Mouse (Mus musculus) monocyte, adult 2 months (primary cell): Measurements from ENCODE around the gene 2310034G01Rik.

Experiments used
- DNase-seq, 2 experiments: peaks; one replicate each; pipeline ENCODE4 v3.0.0; 2022; ENCODE audit warnings: low spot score in 2 of 2, low read depth in 1 of 2

The 2310034G01Rik gene

GRCm38 (mm10) chr19:46303251-46304215 lies 46.6 kb downstream of the 2310034G01Rik start:
- no peak for DNase-seq

GRCm38 (mm10) chr19:46302551-46302950 lies 47.6 kb downstream of the 2310034G01Rik start:
- DNase-seq = no peak

- no peak for DNase-seq
These were observed 49.6 kb downstream of the 2310034G01Rik start for GRCm38 (mm10) chr19:46300294-46301045.
